Mouse (Mus musculus): ENCODE measurements around the gene Clec2d. TPM values are rescaled to one million over a fixed set of nuclear protein-coding genes. Genes with fewer than 3 reads are reported as not detected.
A peak's percentile ranks its signal among the peaks of the same experiment; 100 is the strongest.

Gene Clec2d
- polyA plus RNA-seq, 1 experiment from 2014 or later = 0.68 TPM

GRCm38 (mm10) chr6:129202306-129202705 lies 21.9 kb downstream of the Clec2d start:
- WGBS = 91% methylated on average over 1 of the region's 1 CpGs
- no peak overlapping the region for H3K4me3 ChIP-seq (ENCODE audit: low read depth, low read length)
- ATAC-seq (ENCODE audit: insufficient number of reproducible peaks, insufficient read depth, low FRiP score, low read depth) = no peak

DNA sequence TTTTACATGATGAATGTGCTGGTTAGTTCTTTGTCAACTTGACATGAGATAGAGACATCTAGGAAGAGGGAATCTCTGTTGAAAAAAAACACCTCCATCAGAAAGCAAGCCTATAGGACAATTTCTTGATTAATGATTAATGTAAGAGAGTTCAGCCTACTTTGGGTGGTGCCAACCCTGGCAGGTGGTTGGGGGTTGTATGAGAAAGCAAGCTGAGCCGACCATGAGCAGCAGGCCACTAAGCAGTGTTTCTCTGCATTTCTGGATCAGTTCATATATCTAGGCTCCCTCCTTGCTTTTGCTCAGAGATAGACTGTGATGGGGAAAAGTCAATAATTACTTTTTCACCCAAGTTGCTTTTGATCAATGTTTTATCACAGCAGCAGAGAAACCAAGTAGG lies 23.9 kb downstream of the Clec2d start:
- ATAC-seq (ENCODE audit: insufficient number of reproducible peaks, insufficient read depth, low FRiP score, low read depth) = peak; percentile 75; the same call in 1 of the 2 replicates
- H3K9ac ChIP-seq (replicated peaks; ENCODE audit: low read depth, low read length) = no peak overlapping the region

More at GRCm38 (mm10) chr6:129202306-129202705, 21.9 kb downstream of the Clec2d start:
- Histone ChIP-seq H3K27me3 (ENCODE audit: control insufficient read depth, insufficient read depth, low read length) (no peaks in the 10 kb centered on the region), H3K4me2 (replicated peaks; ENCODE audit: low read depth, low read length) (no peak overlapping the region), H3K9ac (replicated peaks; ENCODE audit: low read depth, low read length) (no peak overlapping the region), H3K36me3 (ENCODE audit: control insufficient read depth, insufficient read depth, low read length) (no peaks in the 10 kb centered on the region), H3K4me1 (ENCODE audit: control insufficient read depth, insufficient read depth, low read length) (no peaks in the 10 kb centered on the region), H3K27ac (ENCODE audit: low read length) (no peak overlapping the region), H3K9me3 (ENCODE audit: control insufficient read depth, low read depth, low read length) (no peaks in the 10 kb centered on the region)

DNA sequence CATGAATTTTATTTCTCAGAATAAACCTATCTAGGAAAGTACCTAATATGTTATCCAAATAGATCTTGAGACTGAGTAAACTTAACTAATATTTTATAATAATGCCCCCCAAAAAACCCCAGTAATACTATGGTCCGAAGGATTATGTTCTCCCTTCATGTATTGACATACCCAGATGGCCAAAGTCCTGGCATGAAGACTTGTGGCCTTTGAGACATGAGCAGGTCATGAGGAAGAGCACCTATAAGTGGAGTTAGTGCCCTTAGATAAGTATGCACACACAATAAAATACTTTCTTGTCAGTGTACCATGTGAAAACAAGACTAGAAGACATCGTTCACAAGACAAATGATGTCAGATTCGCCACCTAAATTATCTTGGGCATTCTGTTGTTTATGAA lies 24.4 kb downstream of the Clec2d start:
- H3K27me3 ChIP-seq (ENCODE audit: control insufficient read depth, insufficient read depth, low read length) = no peaks in the 10 kb centered on the region
- H3K4me1 ChIP-seq (ENCODE audit: control insufficient read depth, insufficient read depth, low read length) = no peaks in the 10 kb centered on the region
- WGBS = 87% methylated on average over 3 of the region's 3 CpGs
- H3K9me3 ChIP-seq (ENCODE audit: control insufficient read depth, low read depth, low read length) = no peaks in the 10 kb centered on the region
- no peak for ATAC-seq (ENCODE audit: insufficient number of reproducible peaks, insufficient read depth, low FRiP score, low read depth)
- H3K4me3 ChIP-seq (ENCODE audit: low read depth, low read length) = no peak overlapping the region
- no peak overlapping the region for H3K9ac ChIP-seq (replicated peaks; ENCODE audit: low read depth, low read length)
- H3K27ac ChIP-seq (ENCODE audit: low read length) = no peak overlapping the region
- no peak overlapping the region for H3K4me2 ChIP-seq (replicated peaks; ENCODE audit: low read depth, low read length)
- H3K36me3 ChIP-seq (ENCODE audit: control insufficient read depth, insufficient read depth, low read length) = no peaks in the 10 kb centered on the region

More for the DNA sequence above, 23.9 kb downstream of the Clec2d start:
- H3K27ac ChIP-seq (ENCODE audit: low read length) = no peak overlapping the region
- H3K36me3 ChIP-seq (ENCODE audit: control insufficient read depth, insufficient read depth, low read length) = no peaks in the 10 kb centered on the region
- no peak overlapping the region for H3K4me2 ChIP-seq (replicated peaks; ENCODE audit: low read depth, low read length)
- H3K9me3 ChIP-seq (ENCODE audit: control insufficient read depth, low read depth, low read length) = no peaks in the 10 kb centered on the region
- WGBS = 42% methylated on average over 1 of the region's 1 CpGs
- H3K4me3 ChIP-seq (ENCODE audit: low read depth, low read length) = no peak overlapping the region
- no peaks in the 10 kb centered on the region for H3K4me1 ChIP-seq (ENCODE audit: control insufficient read depth, insufficient read depth, low read length)
- no peaks in the 10 kb centered on the region for H3K27me3 ChIP-seq (ENCODE audit: control insufficient read depth, insufficient read depth, low read length)

- 87% methylated on average over 5 of the region's 5 CpGs for WGBS
- no peak for ATAC-seq (ENCODE audit: insufficient number of reproducible peaks, insufficient read depth, low FRiP score, low read depth)
- Histone ChIP-seq H3K27ac (ENCODE audit: low read length) (no peak overlapping the region), H3K27me3 (ENCODE audit: control insufficient read depth, insufficient read depth, low read length) (no peaks in the 10 kb centered on the region), H3K9me3 (ENCODE audit: control insufficient read depth, low read depth, low read length) (no peaks in the 10 kb centered on the region), H3K4me1 (ENCODE audit: control insufficient read depth, insufficient read depth, low read length) (no peaks in the 10 kb centered on the region), H3K9ac (replicated peaks; ENCODE audit: low read depth, low read length) (no peak overlapping the region), H3K4me3 (ENCODE audit: low read depth, low read length) (no peak overlapping the region), H3K4me2 (replicated peaks; ENCODE audit: low read depth, low read length) (no peak overlapping the region), H3K36me3 (ENCODE audit: control insufficient read depth, insufficient read depth, low read length) (no peaks in the 10 kb centered on the region)
These were observed 28.6 kb downstream of the Clec2d start for GRCm38 (mm10) chr6:129208891-129209519.

GRCm38 (mm10) chr6:129209785-129210446 lies 29.5 kb downstream of the Clec2d start:
- H3K9ac ChIP-seq (replicated peaks; ENCODE audit: low read depth, low read length) = no peak overlapping the region
- WGBS = 81% methylated on average over 1 of the region's 1 CpGs
- no peaks in the 10 kb centered on the region for H3K9me3 ChIP-seq (ENCODE audit: control insufficient read depth, low read depth, low read length)
- no peaks in the 10 kb centered on the region for H3K27me3 ChIP-seq (ENCODE audit: control insufficient read depth, insufficient read depth, low read length)
- no peak overlapping the region for H3K4me2 ChIP-seq (replicated peaks; ENCODE audit: low read depth, low read length)
- H3K4me3 ChIP-seq (ENCODE audit: low read depth, low read length) = no peak overlapping the region
- no peaks in the 10 kb centered on the region for H3K36me3 ChIP-seq (ENCODE audit: control insufficient read depth, insufficient read depth, low read length)
- H3K4me1 ChIP-seq (ENCODE audit: control insufficient read depth, insufficient read depth, low read length) = no peaks in the 10 kb centered on the region
- H3K27ac ChIP-seq (ENCODE audit: low read length) = no peak overlapping the region
- no peak for ATAC-seq (ENCODE audit: insufficient number of reproducible peaks, insufficient read depth, low FRiP score, low read depth)

GRCm38 (mm10) chr6:129210447-129210790 lies 30.0 kb downstream of the Clec2d start:
- Histone ChIP-seq H3K4me3 (ENCODE audit: low read depth, low read length) (no peak overlapping the region), H3K4me1 (ENCODE audit: control insufficient read depth, insufficient read depth, low read length) (no peaks in the 10 kb centered on the region), H3K36me3 (ENCODE audit: control insufficient read depth, insufficient read depth, low read length) (no peaks in the 10 kb centered on the region), H3K27ac (ENCODE audit: low read length) (no peak overlapping the region), H3K9me3 (ENCODE audit: control insufficient read depth, low read depth, low read length) (no peaks in the 10 kb centered on the region), H3K9ac (replicated peaks; ENCODE audit: low read depth, low read length) (no peak overlapping the region), H3K27me3 (ENCODE audit: control insufficient read depth, insufficient read depth, low read length) (no peaks in the 10 kb centered on the region), H3K4me2 (replicated peaks; ENCODE audit: low read depth, low read length) (no peak overlapping the region)
- ATAC-seq (ENCODE audit: insufficient number of reproducible peaks, insufficient read depth, low FRiP score, low read depth) = no peak
- 90% methylated on average over 4 of the region's 4 CpGs for WGBS

DNA sequence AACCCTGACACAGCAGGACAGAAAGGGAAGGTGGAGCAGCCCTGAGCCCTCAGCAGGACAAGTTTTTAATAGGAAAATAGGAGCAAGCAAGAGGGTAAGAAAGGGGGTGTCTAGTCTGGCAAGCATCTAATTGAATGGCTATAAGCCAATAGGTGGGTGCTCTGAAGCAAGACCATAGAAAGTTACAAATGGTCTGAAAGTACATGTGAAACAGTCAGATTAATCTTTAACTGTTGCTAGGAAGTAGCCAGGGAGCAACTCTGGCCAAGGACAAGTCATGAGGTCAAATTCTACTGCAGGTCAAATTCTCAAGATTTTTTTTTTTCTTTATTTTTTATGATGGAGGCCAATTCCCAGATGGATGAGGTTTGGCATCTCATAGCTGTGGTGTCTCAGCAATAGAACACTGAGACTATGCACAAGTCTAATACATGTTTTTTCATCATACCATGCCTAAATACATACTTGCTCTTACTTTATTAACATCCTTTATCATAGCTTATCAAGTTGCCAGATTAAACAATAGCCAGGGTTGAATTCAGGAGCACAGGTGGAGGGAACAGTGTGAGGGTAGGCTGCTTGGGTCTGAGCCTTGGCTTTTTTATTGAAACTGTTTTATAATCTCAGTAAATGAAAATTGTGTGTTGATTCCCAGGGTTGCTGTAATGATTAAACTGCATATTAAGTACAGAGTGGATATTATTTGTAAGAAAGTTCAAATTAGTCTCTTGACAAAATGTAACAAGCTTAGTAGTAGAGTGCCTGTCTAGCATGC lies 32.2 kb downstream of the Clec2d start:
- H3K4me2 ChIP-seq (replicated peaks; ENCODE audit: low read depth, low read length) = no peak overlapping the region
- no peaks in the 10 kb centered on the region for H3K9me3 ChIP-seq (ENCODE audit: control insufficient read depth, low read depth, low read length)
- no peak overlapping the region for H3K27ac ChIP-seq (ENCODE audit: low read length)
- no peak for ATAC-seq (ENCODE audit: insufficient number of reproducible peaks, insufficient read depth, low FRiP score, low read depth)
- no peaks in the 10 kb centered on the region for H3K27me3 ChIP-seq (ENCODE audit: control insufficient read depth, insufficient read depth, low read length)
- no peaks in the 10 kb centered on the region for H3K36me3 ChIP-seq (ENCODE audit: control insufficient read depth, insufficient read depth, low read length)
- H3K9ac ChIP-seq (replicated peaks; ENCODE audit: low read depth, low read length) = no peak overlapping the region
- 0 out of 2 replicates have a peak, but pooled peaks cover 2% of the 10 kb centered on the region for H3K4me1 ChIP-seq (ENCODE audit: control insufficient read depth, insufficient read depth, low read length)
- no peak overlapping the region for H3K4me3 ChIP-seq (ENCODE audit: low read depth, low read length)

DNA sequence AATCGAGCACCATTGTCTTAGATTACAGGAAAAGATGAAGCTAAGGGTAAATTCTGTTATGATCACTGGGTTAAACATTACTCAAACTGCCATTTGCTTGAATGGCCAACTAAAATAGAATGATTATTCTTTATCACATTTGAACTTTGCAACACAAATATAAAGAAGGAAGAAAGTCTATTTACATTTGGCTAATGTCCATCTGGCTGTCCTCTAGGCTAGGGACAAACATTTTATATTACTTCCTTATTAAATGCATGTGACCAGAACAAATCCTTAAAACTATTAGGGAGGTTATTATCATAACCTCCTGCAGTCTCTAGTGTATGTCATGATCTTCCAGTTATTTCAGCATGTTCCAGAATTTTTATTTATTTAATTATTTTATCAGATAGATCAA lies 33.1 kb downstream of the Clec2d start:
- Histone ChIP-seq H3K36me3 (ENCODE audit: control insufficient read depth, insufficient read depth, low read length) (no peaks in the 10 kb centered on the region), H3K27me3 (ENCODE audit: control insufficient read depth, insufficient read depth, low read length) (no peaks in the 10 kb centered on the region), H3K4me3 (ENCODE audit: low read depth, low read length) (no peak overlapping the region), H3K4me2 (replicated peaks; ENCODE audit: low read depth, low read length) (no peak overlapping the region), H3K9me3 (ENCODE audit: control insufficient read depth, low read depth, low read length) (no peaks in the 10 kb centered on the region), H3K4me1 (ENCODE audit: control insufficient read depth, insufficient read depth, low read length) (0 out of 2 replicates have a peak, but pooled peaks cover 2% of the 10 kb centered on the region), H3K9ac (replicated peaks; ENCODE audit: low read depth, low read length) (no peak overlapping the region), H3K27ac (ENCODE audit: low read length) (no peak overlapping the region)
- no peak for ATAC-seq (ENCODE audit: insufficient number of reproducible peaks, insufficient read depth, low FRiP score, low read depth)
- WGBS = 61% methylated on average over 1 of the region's 1 CpGs
